Mouse (Mus musculus) embryonic facial prominence, embryonic 14.5 days (tissue): ENCODE data around the gene Limd1. TPM values are rescaled to one million over a fixed set of nuclear protein-coding genes. Genes with fewer than 3 reads are reported as not detected.
A peak's percentile ranks its signal among the peaks of the same experiment; 100 is the strongest.

Experiments used
- ATAC-seq: fragments of 200-750 bp; cut with Nextera tagmentation; 2 replicates; pipeline ENCODE4 v1.8.0; 2017; ENCODE audit warnings: low read depth, moderate number of reproducible peaks, moderate TSS enrichment
- DNase-seq: peaks from one replicate; pipeline ENCODE4 v3.0.0-alpha.2; 2015; ENCODE audit warnings: low spot score
- H3K27ac ChIP-seq: fragments of 300-500 bp; sonication (generic); replicated peaks from 2 replicates; pipeline ENCODE4 v1.5.1; 2014; ENCODE audit warnings: low read depth, mild to moderate bottlenecking, low read length, moderate library complexity
- H3K27me3 ChIP-seq: fragments of 300-500 bp; sonication (generic); replicated peaks from 2 replicates; pipeline ENCODE4 v1.6.1; 2014; ENCODE audit warnings: low read length; ENCODE audit not compliant: control insufficient read depth, insufficient read depth
- H3K36me3 ChIP-seq: fragments of 300-500 bp; sonication (generic); 2 replicates; pipeline ENCODE4 v1.6.1; 2014; ENCODE audit warnings: low read length, mixed read lengths; ENCODE audit not compliant: control insufficient read depth, insufficient read depth
- H3K4me1 ChIP-seq: fragments of 300-500 bp; sonication (generic); 2 replicates; pipeline ENCODE4 v1.6.1; 2014; ENCODE audit warnings: antibody characterized with exemption, low read length; ENCODE audit not compliant: control insufficient read depth, insufficient read depth
- H3K4me2 ChIP-seq: fragments of 300-500 bp; sonication (generic); 2 replicates; pipeline ENCODE4 v1.6.1; 2014; ENCODE audit warnings: low read depth, mild to moderate bottlenecking, low read length, moderate library complexity, mixed read lengths
- H3K4me3 ChIP-seq: fragments of 300-500 bp; sonication (generic); 2 replicates; pipeline ENCODE4 v1.5.1; 2014; ENCODE audit warnings: low read depth, mild to moderate bottlenecking, low read length
- H3K9ac ChIP-seq: fragments of 300-500 bp; sonication (generic); 2 replicates; pipeline ENCODE4 v1.6.1; 2014; ENCODE audit warnings: low read depth, mild to moderate bottlenecking, low read length, moderate library complexity, mixed read lengths
- H3K9me3 ChIP-seq: fragments of 300-500 bp; sonication (generic); 2 replicates; pipeline ENCODE4 v1.6.1; 2016; ENCODE audit warnings: low read length; ENCODE audit not compliant: control insufficient read depth
- WGBS: fragments of 180-500 bp; shearing (Covaris S2); extraction: QIAGEN DNeasy Blood & Tissue Kit; methylation state at CpG from one replicate; pipeline ENCODE4 v1.1.7; 2014; 5-methylcytosine and 5-hydroxymethylcytosine counted together
- polyA plus RNA-seq: library from polyadenylated mRNA; unstranded; fragments of >200 nt; fragmentation: Nextera tagmentation; extraction: Ambion mirVana; gene quantifications from 2 replicates; pipeline ENCODE4 v1.2.1, GENCODE M21; 2014

Limd1 gene
- polyA plus RNA-seq, 1 experiment from 2014 or later: 56.5 TPM

GRCm38 (mm10) chr9:123486635-123487034 is 8.1 kb downstream of the Limd1 start:
- peak overlapping the region; percentile 25; the same call in 1 of the 2 replicates for H3K9ac ChIP-seq
- peaks cover 32% of the 10 kb centered on the region; the same call in 1 of the 2 replicates for H3K36me3 ChIP-seq

GRCm38 (mm10) chr9:123489073-123489472 is 10.6 kb downstream of the Limd1 start:
- 72% methylated on average over 2 of the region's 2 CpGs for WGBS
- H3K27me3 ChIP-seq: no peaks in the 10 kb centered on the region
- peaks cover 32% of the 10 kb centered on the region for H3K4me1 ChIP-seq
- ATAC-seq (no peak), DNase-seq (no peak)
- no peak overlapping the region for H3K4me2 ChIP-seq
- peaks cover 24% of the 10 kb centered on the region; the same call in 1 of the 2 replicates for H3K36me3 ChIP-seq
- no peak overlapping the region for H3K4me3 ChIP-seq
- H3K9ac ChIP-seq: no peak overlapping the region
- no peaks in the 10 kb centered on the region for H3K9me3 ChIP-seq
- H3K27ac ChIP-seq: no peak overlapping the region

More at GRCm38 (mm10) chr9:123486635-123487034, 8.1 kb downstream of the Limd1 start:
- H3K4me3 ChIP-seq: no peak overlapping the region
- 58% methylated on average over 3 of the region's 3 CpGs for WGBS
- no peaks in the 10 kb centered on the region for H3K9me3 ChIP-seq
- peaks cover 34% of the 10 kb centered on the region for H3K4me1 ChIP-seq
- ATAC-seq (no peak), DNase-seq (no peak)
- H3K27ac ChIP-seq: no peak overlapping the region; the same call in 1 of the 2 replicates
- no peaks in the 10 kb centered on the region for H3K27me3 ChIP-seq
- H3K4me2 ChIP-seq: no peak overlapping the region

DNA sequence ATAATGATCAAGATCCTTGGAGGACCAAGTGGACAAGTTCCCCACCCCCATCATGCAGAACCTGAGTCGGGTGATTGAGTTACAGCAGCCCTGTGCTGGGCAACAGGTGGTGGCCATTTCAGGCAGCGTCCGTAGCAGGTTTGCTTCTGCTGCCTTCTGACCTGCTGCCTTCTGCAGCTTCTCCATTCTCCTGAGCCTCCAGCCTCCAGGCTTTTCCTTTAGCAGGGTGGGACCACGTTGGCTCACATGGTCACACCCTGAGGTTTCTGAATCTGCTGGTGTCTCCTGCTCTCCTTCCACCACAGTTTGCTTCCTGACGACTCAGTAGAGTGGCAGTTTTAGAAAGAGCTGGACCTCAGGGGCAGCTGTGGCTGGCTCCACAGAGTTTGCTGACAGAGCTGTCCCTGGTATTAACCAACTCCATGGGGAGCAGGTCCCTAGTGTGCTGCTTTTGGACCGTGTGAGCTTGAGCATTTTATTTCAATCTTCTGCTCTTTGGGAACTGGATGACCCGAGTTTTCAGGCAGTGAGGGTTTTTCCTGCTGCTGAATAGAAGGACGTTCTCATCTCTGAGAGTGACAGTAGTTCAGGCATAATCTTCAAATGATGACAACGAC is 11.3 kb downstream of the Limd1 start:
- peaks cover 32% of the 10 kb centered on the region for H3K4me1 ChIP-seq
- 55% methylated on average over 9 of the region's 9 CpGs for WGBS

DNA sequence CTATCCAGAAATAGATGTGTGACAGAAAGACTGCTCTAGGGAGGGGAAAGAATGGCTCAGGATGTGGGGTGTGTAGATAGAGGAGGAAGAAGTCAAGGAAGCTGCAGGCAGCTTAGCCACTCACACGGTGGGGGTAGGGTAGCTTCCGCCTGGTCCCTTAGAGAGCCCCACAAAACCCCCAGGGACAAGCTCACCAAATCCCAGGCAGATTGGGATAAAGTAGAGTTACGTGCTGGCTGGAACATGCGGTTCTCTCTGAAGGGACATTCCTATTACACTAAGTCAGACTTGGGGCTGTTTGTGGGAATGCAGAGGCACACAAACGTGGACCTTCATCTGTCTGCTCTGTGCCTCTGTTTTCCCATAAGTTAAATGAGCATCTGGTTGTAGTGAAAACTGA is 12.4 kb downstream of the Limd1 start:
- peaks cover 35% of the 10 kb centered on the region for H3K4me1 ChIP-seq
- 47% methylated on average over 5 of the region's 5 CpGs for WGBS
- no peaks in the 10 kb centered on the region for H3K9me3 ChIP-seq
- peak; percentile 40 for DNase-seq
- no peak overlapping the region for H3K4me2 ChIP-seq
- H3K36me3 ChIP-seq: peaks cover 12% of the 10 kb centered on the region; the same call in 1 of the 2 replicates
- H3K4me3 ChIP-seq: no peak overlapping the region
- H3K27ac ChIP-seq: peak overlapping the region; percentile 40; the same call in 1 of the 2 replicates
- peak; percentile 23; the same call in 1 of the 2 replicates for ATAC-seq
- no peaks in the 10 kb centered on the region for H3K27me3 ChIP-seq
- no peak overlapping the region for H3K9ac ChIP-seq

More for the DNA sequence above, 11.3 kb downstream of the Limd1 start:
- H3K36me3 ChIP-seq: peaks cover 18% of the 10 kb centered on the region; the same call in 1 of the 2 replicates
- no peak overlapping the region; the same call in 1 of the 2 replicates for H3K27ac ChIP-seq
- DNase-seq (peak; percentile 21), ATAC-seq (no peak; the same call in 1 of the 2 replicates)
- H3K9ac ChIP-seq: no peak overlapping the region
- H3K9me3 ChIP-seq: no peaks in the 10 kb centered on the region
- H3K4me2 ChIP-seq: no peak overlapping the region
- no peaks in the 10 kb centered on the region for H3K27me3 ChIP-seq
- no peak overlapping the region for H3K4me3 ChIP-seq

- 58% methylated on average over 9 of the region's 9 CpGs for WGBS
- Histone ChIP-seq H3K4me2 (no peak overlapping the region; the same call in 1 of the 2 replicates), H3K9ac (no peak overlapping the region), H3K27ac (peak overlapping the region; percentile 18; the same call in 1 of the 2 replicates), H3K4me1 (peaks cover 34% of the 10 kb centered on the region), H3K9me3 (no peaks in the 10 kb centered on the region), H3K4me3 (no peak overlapping the region), H3K27me3 (no peaks in the 10 kb centered on the region), H3K36me3 (peaks cover 7% of the 10 kb centered on the region; the same call in 1 of the 2 replicates)
- DNase-seq: peak; percentile 77
- peak; percentile 64 for ATAC-seq
These were observed 13.5 kb downstream of the Limd1 start for GRCm38 (mm10) chr9:123491917-123492585.

DNA sequence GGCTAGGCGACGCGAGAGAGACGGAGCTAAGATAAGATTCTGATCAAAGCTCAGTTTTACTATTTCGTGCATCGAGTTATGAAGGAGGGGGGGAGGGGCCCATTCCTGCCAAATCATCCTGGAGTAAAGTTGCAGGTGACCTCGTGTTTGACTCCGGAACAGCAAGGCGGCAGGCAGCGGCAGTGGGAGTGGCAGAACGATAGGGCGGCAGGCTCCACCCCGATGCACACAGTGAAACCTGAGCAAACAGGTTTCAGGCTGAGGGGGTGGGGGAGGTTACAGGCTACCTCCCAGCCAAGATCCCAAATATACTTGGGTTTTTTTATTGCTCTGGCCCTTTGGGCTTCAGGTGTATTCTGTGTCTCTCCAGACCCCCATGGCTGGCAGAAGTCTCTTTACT is 18.2 kb downstream of the Limd1 start:
- Histone ChIP-seq H3K9ac (no peak overlapping the region), H3K36me3 (peaks cover 19% of the 10 kb centered on the region), H3K27ac (no peak overlapping the region), H3K9me3 (no peaks in the 10 kb centered on the region), H3K27me3 (no peaks in the 10 kb centered on the region), H3K4me2 (peak overlapping the region; percentile 38; the same call in 1 of the 2 replicates), H3K4me3 (peak overlapping the region; percentile 7; the same call in 1 of the 2 replicates), H3K4me1 (peaks cover 17% of the 10 kb centered on the region)
- ATAC-seq (no peak), DNase-seq (peak; percentile 45)
- 7% methylated on average over 13 of the region's 13 CpGs for WGBS

DNA sequence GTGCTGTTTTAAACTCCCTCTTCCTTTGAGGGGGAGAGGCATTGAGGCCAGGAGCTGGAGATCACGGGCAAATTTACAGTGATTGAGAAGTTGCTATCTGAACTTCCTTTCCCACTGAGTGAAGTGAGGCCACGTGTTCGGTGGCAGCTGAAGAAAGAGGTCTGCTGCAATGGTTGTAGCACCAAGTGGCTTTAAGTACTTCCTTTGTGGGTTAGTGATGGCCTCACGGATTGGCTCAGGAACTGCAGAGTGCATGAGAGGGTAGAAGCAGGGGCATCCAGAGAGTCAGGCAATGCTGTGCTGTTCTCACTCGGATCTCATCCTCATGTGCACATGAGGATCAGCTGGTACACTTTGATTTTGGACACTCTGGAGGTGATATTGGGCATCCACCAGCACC is 19.4 kb downstream of the Limd1 start:
- H3K4me3 ChIP-seq: no peak overlapping the region
- WGBS: 81% methylated on average over 5 of the region's 5 CpGs
- DNase-seq (no peak), ATAC-seq (no peak)
- peaks cover 6% of the 10 kb centered on the region for H3K4me1 ChIP-seq
- H3K9ac ChIP-seq: no peak overlapping the region
- H3K27ac ChIP-seq: no peak overlapping the region
- H3K27me3 ChIP-seq: no peaks in the 10 kb centered on the region
- H3K36me3 ChIP-seq: peaks cover 28% of the 10 kb centered on the region
- H3K9me3 ChIP-seq: no peaks in the 10 kb centered on the region
- H3K4me2 ChIP-seq: no peak overlapping the region

DNA sequence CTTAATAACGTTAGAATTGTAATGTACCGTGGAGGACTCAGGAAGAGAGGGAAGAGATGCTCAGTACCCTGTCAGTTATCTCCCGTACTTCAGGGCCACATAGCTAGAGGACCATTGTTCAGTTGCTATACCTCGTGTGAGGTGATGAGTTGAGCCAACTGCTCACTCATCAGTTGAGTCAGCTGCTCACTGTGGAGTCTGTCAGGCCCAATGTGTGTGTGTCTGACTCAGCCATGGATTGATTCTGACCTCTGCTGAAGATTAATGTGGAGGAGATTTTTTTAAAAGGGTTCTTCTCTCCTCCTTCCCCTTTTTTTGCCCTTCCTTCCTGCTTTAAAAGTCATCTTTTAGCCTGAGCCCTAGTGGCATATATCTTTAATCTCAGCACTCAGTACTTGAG is 22.0 kb downstream of the Limd1 start:
- H3K36me3 ChIP-seq: peaks cover 37% of the 10 kb centered on the region
- WGBS: 91% methylated on average over 4 of the region's 4 CpGs
- DNase-seq (no peak), ATAC-seq (no peak)
- H3K9ac ChIP-seq: no peak overlapping the region
- peaks cover 6% of the 10 kb centered on the region for H3K4me1 ChIP-seq
- no peak overlapping the region for H3K4me2 ChIP-seq
- H3K27me3 ChIP-seq: no peaks in the 10 kb centered on the region
- no peak overlapping the region for H3K27ac ChIP-seq
- no peak overlapping the region for H3K4me3 ChIP-seq
- H3K9me3 ChIP-seq: no peaks in the 10 kb centered on the region
